Mouse (Mus musculus) lung, embryonic 14.5 days (tissue): ENCODE measurements at regions not wholly inside any gene's neighbourhood (a gene's known extent, or its start where the extent isn't known, plus 50 kb on each side); places are given as distances from the start of the nearest gene placed in this dataset.

Experiments
- ATAC-seq: fragments of 200-750 bp; cut with Nextera tagmentation; 2 replicates; pipeline ENCODE4 v1.8.0; 2017; ENCODE audit warnings: mild to moderate bottlenecking, moderate TSS enrichment, moderate library complexity; ENCODE audit not compliant: insufficient read depth
- DNase-seq: peaks from one replicate; pipeline ENCODE4 v3.0.0-alpha.2; 2015
- H3K27ac ChIP-seq: fragments of 300-500 bp; sonication (generic); 2 replicates; pipeline ENCODE4 v1.5.1; 2014; ENCODE audit warnings: low read depth, mild to moderate bottlenecking, moderate library complexity
- H3K27me3 ChIP-seq: fragments of 300-500 bp; sonication (generic); 2 replicates; pipeline ENCODE4 v1.6.1; 2014; ENCODE audit warnings: low read length, control low read depth; ENCODE audit not compliant: insufficient read depth
- H3K36me3 ChIP-seq: fragments of 300-500 bp; sonication (generic); 2 replicates; pipeline ENCODE4 v1.6.1; 2014; ENCODE audit warnings: control low read depth; ENCODE audit not compliant: insufficient read depth
- H3K4me1 ChIP-seq: fragments of 300-500 bp; sonication (generic); 2 replicates; pipeline ENCODE4 v1.6.1; 2014; ENCODE audit warnings: antibody characterized with exemption, control low read depth; ENCODE audit not compliant: insufficient read depth
- H3K4me2 ChIP-seq: fragments of 300-500 bp; sonication (generic); 2 replicates; pipeline ENCODE4 v1.6.1; 2014; ENCODE audit warnings: mild to moderate bottlenecking
- H3K4me3 ChIP-seq: fragments of 300-500 bp; sonication (generic); 2 replicates; pipeline ENCODE4 v1.5.1; 2014; ENCODE audit warnings: low read depth, low read length
- H3K9ac ChIP-seq: fragments of 300-500 bp; sonication (generic); 2 replicates; pipeline ENCODE4 v1.6.1; 2014
- H3K9me3 ChIP-seq: fragments of 300-500 bp; sonication (generic); 2 replicates; pipeline ENCODE4 v1.6.1; 2016; ENCODE audit warnings: low read depth, low read length, control low read depth
- CTCF ChIP-seq: IDR thresholded peaks from 2 replicates; pipeline ENCODE4 v1.5.1; 2016; ENCODE audit warnings: antibody characterized with exemption, low read depth
- WGBS: fragments of 180-500 bp; shearing (Covaris S2); extraction: QIAGEN DNeasy Blood & Tissue Kit; methylation state at CpG from one replicate; pipeline ENCODE4 v1.1.7; 2014; 5-methylcytosine and 5-hydroxymethylcytosine counted together

DNA sequence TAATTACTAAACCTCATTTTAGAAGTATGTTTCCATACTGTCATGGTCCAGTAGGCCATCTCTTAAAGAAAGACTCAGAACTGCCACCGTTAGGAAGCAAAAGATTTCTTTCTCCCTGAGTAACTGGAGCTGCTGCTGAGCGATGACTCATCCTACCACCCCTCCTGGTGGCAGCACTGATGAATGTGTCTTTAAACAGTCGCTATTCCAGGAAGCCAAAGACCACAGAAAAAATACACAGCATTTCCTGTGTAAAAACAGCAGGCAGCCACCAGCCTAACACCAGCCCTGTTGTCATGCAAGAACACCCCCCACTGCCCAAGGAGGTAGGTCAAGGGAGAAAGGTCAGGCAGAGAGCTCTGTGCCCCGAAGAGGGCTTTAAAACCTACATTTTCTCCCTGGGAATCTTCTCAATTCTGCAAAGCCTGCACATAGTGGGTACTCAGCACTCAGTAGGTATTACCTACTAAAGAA lies 675.7 kb downstream of the Cypt12 start:
- peak; percentile 88 for DNase-seq
- H3K9ac ChIP-seq, result no peak overlapping the region

DNA sequence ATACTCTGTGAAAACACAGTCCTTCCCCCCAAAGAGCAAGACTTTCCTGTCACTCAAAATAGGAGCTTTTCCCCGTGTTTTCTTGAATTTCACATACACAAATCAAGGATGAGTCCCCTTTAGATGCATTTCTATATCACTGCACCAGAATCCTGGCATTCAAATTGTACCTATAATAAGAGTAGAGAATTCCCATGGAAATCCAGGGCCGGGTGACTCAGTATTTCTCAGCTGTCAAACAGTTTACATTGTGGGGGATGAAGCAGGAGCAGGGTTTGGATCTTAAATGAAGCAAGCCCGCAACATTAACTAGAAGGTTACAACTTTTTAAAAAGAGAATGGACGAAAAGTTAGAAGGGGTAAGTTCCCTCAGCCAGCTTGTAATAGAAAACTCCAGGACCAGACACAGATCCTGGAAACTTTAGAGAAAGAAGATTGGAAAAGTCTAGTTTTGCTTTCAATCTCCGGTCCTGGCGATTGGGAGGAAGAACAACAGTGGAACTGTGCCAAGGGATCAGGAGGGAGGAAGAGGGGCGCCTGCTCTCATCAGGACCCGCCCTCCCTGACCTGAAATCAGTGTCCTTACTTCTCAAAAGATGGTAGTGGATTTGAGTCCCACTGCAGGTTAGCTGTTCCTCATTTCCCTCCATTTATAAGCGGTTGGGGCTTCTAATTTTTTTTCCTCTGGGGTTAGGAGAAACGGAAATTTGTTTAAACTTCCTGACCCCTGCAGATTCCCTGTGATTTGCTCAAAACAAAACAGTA lies 676.4 kb downstream of the Cypt12 start:
- Histone ChIP-seq H3K27ac (peak overlapping the region; percentile 80), H3K4me3 (peak overlapping the region; percentile 22), H3K9me3 (no peaks in the 10 kb centered on the region), H3K9ac (peak overlapping the region; percentile 30), H3K36me3 (no peaks in the 10 kb centered on the region), H3K4me1 (peaks cover 7% of the 10 kb centered on the region), H3K4me2 (peak overlapping the region; percentile 60), H3K27me3 (no peaks in the 10 kb centered on the region)
- ATAC-seq (peak; percentile 47), DNase-seq (peak; percentile 84)
- WGBS, result 2% methylated on average over 10 of the region's 10 CpGs
- no peak for TF ChIP-seq CTCF

More for the DNA sequence above, 675.7 kb downstream of the Cypt12 start:
- 4% methylated on average over 4 of the region's 4 CpGs for WGBS
- ATAC-seq, result peak; percentile 89
- peak overlapping the region; percentile 80 for H3K27ac ChIP-seq
- H3K9me3 ChIP-seq, result no peaks in the 10 kb centered on the region
- H3K4me1 ChIP-seq, result peaks cover 7% of the 10 kb centered on the region
- H3K27me3 ChIP-seq, result no peaks in the 10 kb centered on the region
- H3K4me3 ChIP-seq, result no peak overlapping the region
- TF ChIP-seq CTCF, result peak; percentile 67
- H3K36me3 ChIP-seq, result no peaks in the 10 kb centered on the region
- peak overlapping the region; percentile 60 for H3K4me2 ChIP-seq

DNA sequence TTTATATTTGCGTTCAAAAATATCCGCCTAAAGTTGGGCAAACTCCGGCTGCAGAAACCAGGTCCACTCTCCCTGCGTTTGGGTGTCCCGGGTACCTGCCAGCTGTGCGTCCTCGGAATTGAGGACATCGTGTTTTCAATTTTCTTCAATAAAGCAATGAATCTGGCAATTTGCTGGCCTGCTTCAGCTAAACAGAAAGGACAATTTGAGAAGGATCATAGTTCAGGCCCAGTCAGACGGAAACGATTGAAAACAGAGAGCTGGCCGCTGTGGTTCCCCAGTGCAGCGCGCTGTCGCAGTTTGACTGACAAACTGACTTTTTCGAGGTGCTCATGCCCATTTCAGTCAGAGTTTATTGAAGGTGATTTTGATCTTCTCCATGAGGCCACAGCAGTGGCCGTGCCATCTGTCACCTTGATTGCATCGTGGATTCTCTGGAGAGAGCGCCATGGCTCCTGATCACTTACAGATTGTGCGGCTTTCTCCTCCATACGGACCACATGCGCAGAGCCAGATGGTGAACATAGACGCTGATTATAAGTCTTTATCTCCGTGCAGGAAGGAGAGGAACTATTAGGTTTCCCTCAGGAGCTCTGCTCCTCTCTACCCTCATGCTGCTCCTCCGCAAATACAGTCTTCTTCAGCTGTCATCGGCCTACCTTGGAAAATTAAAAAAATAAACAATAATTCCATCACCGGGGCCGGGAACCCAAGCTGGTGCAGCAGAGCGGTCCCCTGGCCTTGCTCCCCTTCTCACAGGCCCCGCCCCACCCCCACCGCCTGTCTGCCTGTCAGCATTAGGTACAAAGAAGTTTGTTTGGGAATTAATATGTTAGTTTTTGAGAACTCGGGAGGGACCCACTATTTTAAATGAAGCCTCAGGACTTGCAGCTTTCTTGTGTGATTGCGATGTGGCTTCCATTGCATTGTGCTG lies 677.5 kb downstream of the Cypt12 start:
- Histone ChIP-seq H3K27me3 (no peaks in the 10 kb centered on the region), H3K4me3 (peak overlapping the region; percentile 22), H3K9me3 (no peaks in the 10 kb centered on the region), H3K27ac (peak overlapping the region; percentile 80), H3K36me3 (no peaks in the 10 kb centered on the region), H3K4me1 (peaks cover 7% of the 10 kb centered on the region), H3K4me2 (peak overlapping the region; percentile 60), H3K9ac (peak overlapping the region; percentile 30)
- 6% methylated on average over 32 of the region's 32 CpGs for WGBS
- ATAC-seq (0 out of 2 replicates have a peak, but pooled peaks have one; percentile 19), DNase-seq (peak; percentile 52)
- TF ChIP-seq CTCF, result no peak

DNA sequence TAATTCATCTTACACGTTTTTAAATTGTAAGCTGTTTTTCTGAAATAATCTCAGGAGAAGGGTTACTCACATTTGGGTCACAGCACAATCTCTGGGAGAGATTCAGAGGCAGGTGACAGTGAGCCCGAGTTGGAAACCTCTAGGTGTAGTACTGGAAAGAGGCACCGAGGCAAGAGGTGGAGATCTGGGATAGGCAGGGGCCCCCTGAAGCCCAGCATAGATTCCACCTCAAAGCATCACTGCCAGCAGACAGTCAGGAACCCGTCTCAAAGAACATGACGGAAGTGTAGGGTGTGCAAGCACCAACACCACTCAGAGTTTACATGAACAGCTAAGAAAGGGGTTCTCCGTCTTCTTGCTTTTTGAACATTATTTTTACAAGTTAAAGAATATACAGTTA lies 678.2 kb downstream of the Cypt12 start:
- H3K4me2 ChIP-seq, result no peak overlapping the region
- 50% methylated on average over 6 of the region's 6 CpGs for WGBS
- peaks cover 7% of the 10 kb centered on the region for H3K4me1 ChIP-seq
- no peaks in the 10 kb centered on the region for H3K36me3 ChIP-seq
- H3K9me3 ChIP-seq, result no peaks in the 10 kb centered on the region
- ATAC-seq, result no peak
- DNase-seq, result no peak
- no peak overlapping the region for H3K9ac ChIP-seq
- no peak for TF ChIP-seq CTCF
- no peak overlapping the region for H3K27ac ChIP-seq
- no peak overlapping the region for H3K4me3 ChIP-seq
- H3K27me3 ChIP-seq, result no peaks in the 10 kb centered on the region

DNA sequence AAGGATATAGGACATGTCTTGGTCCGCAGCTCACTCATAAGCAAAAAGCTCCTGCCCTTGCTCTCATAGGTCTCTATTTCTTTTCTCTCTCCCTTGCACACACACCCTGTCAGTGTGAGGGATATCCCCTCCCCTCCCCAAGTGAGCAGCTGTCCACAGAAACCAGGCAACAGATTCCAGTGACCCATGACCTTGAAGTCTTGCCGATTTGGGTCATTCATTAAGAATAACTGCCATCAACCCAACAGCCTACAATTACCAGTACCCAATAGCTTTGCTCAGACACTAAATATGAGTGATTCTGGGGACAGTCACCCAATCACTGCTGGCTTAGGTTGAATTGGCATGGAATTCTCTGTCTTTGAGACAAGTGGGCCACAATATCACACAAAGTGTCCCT lies 678.6 kb downstream of the Cypt12 start:
- ATAC-seq, result no peak
- no peak for TF ChIP-seq CTCF
- H3K27me3 ChIP-seq, result no peaks in the 10 kb centered on the region
- 57% methylated on average over 2 of the region's 2 CpGs for WGBS
- H3K27ac ChIP-seq, result no peak overlapping the region
- no peak overlapping the region for H3K4me3 ChIP-seq
- H3K9ac ChIP-seq, result no peak overlapping the region
- no peak for DNase-seq
- no peak overlapping the region for H3K4me2 ChIP-seq
- H3K9me3 ChIP-seq, result no peaks in the 10 kb centered on the region
- H3K36me3 ChIP-seq, result no peaks in the 10 kb centered on the region
- peaks cover 7% of the 10 kb centered on the region for H3K4me1 ChIP-seq

DNA sequence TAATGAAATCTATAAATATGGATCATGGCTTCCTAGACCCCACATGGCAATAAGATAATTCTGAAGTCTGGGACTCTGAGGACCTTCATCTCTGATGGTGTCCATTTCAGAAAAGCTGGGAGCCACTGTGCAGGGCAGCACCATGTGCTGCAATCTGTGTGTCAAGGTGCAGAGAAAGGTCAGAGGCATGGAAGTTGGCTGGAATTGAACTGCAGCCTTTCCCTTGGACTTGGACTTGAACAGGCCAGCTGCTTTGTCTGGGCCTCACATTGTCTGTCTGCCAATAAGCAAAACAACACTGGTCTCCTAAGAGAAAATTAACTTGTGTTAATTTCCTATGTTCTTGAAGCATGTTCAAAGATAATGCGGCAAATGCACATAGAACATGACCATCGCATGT lies 681.0 kb downstream of the Cypt12 start:
- ATAC-seq (no peak), DNase-seq (no peak)
- 96% methylated on average over 2 of the region's 2 CpGs for WGBS
- no peak overlapping the region for H3K9ac ChIP-seq
- no peaks in the 10 kb centered on the region for H3K4me1 ChIP-seq
- no peak for TF ChIP-seq CTCF
- H3K27ac ChIP-seq, result no peak overlapping the region
- H3K27me3 ChIP-seq, result no peaks in the 10 kb centered on the region
- H3K36me3 ChIP-seq, result no peaks in the 10 kb centered on the region
- H3K4me3 ChIP-seq, result no peak overlapping the region
- H3K4me2 ChIP-seq, result no peak overlapping the region
- no peaks in the 10 kb centered on the region for H3K9me3 ChIP-seq

DNA sequence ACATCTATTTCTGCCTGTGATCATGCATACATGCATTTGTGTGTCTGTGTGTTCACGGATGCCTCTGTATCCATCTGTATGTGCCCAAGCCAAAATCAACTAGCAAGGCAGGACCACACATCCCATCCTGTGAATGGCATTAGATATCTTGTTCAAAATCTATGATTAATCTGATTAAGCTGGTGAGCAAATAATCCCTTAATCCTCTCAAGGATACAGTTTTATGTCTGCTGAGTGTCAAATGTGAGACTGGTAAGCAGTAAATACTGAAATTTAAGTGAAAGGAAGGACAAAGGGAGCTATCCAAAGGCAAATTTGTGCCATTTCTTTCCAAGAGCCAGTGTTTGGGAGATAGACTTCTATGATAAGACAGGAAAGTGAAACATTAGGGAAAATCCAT lies 683.4 kb downstream of the Cypt12 start:
- WGBS, result 95% methylated on average over 1 of the region's 1 CpGs

More for the DNA sequence above, 683.4 kb downstream of the Cypt12 start:
- H3K4me1 ChIP-seq, result no peaks in the 10 kb centered on the region
- H3K36me3 ChIP-seq, result no peaks in the 10 kb centered on the region
- no peak for DNase-seq
- H3K9me3 ChIP-seq, result no peaks in the 10 kb centered on the region
- no peak overlapping the region for H3K27ac ChIP-seq
- H3K4me2 ChIP-seq, result no peak overlapping the region
- no peak for TF ChIP-seq CTCF
- no peaks in the 10 kb centered on the region for H3K27me3 ChIP-seq
- no peak for ATAC-seq
- H3K9ac ChIP-seq, result no peak overlapping the region
- no peak overlapping the region for H3K4me3 ChIP-seq
